Mouse (Mus musculus) small intestine, adult 2 months (tissue): ENCODE measurements around the gene Ablim1.

ENCODE experiments used
- CTCF ChIP-seq: fragments of 200-500 bp; IDR thresholded peaks from 2 replicates; pipeline ENCODE4 v1.5.1; 2012; ENCODE audit warnings: low read depth, mild to moderate bottlenecking, control low read depth, inconsistent platforms, low read length, moderate library complexity, mixed read lengths; ENCODE audit not compliant: insufficient replicate concordance, insufficient read length; ENCODE audit errors: extremely low read depth
- POLR2A ChIP-seq: fragments of 200-500 bp; IDR thresholded peaks from 2 replicates; pipeline ENCODE4 v1.6.1; 2012; ENCODE audit warnings: low read depth, mild to moderate bottlenecking, control low read depth, inconsistent platforms, low read length, moderate library complexity

- no peak for TF ChIP-seq CTCF
- no peak for TF ChIP-seq POLR2A
These were observed 252.0 kb downstream of the Ablim1 start for GRCm38 (mm10) chr19:57062746-57063145.
